Mouse (Mus musculus): ENCODE measurements around the gene Tbc1d8. TPM values are rescaled to one million over a fixed set of nuclear protein-coding genes. Genes with fewer than 3 reads are reported as not detected.
A peak's percentile ranks its signal among the peaks of the same experiment; 100 is the strongest.

Gene Tbc1d8
- polyA plus RNA-seq (2015; fragmentation: Nextera tagmentation; extraction: Ambion mirVana): 6.2 and 7.2 TPM in 2 replicates

DNA sequence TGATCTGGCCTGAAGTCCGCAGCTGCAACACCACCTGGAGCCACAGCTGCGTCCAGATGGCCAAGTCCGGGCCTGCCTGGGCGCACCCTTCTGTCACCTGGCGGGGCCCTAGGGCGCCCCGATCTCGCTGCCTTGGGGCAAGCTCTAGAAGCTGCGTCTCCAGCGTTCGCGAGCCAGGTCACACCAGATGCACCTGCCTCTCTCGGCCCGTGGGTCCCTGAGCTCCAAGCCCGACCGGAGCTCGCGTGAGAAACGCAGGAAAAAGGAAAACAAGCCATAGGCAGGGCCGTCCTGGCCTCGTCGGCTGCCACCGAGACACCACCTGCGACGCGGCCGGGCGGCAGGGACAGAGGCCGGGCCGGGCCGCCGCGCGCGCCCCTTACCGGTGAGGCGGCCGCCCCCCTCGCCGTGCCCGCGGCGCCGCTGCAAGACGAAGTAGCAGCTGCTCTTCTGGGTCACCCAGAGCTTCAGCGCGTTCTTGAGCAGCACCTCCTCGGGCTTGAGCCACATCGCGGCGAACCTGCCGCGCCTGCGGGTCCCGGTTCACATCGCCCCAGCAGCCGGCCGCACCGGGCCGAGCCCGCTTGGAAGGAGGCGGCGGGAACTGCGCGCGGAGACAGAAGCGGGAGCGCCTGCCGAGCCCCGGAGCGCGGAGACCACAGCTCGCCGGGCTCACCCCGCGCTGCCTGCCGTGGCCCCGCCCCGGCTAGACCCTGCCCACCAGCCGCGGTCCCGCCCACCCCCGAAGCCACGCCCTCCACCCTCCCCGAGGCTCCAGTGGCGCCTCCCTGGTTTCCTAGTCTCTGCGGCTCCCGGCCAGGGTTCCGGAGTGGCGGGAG, at the start of gene Tbc1d8:
TSS of gene Tbc1d8 (minus strand) at position 699 of the 839 bp plus-strand sequence.
- peak; percentile 94 for ATAC-seq (ENCODE audit: low read depth)
- Histone ChIP-seq H3K36me3 (ENCODE audit: control insufficient read depth, insufficient read depth) (no peaks in the 10 kb centered on the region; the same call in 1 of the 2 replicates), H3K27ac (ENCODE audit: low read length) (peak within 1 kb of the TSS; percentile 72), H3K4me3 (ENCODE audit: low read depth, low read length) (peak within 1 kb of the TSS; percentile 82), H3K4me2 (ENCODE audit: low read depth, low read length) (peak within 1 kb of the TSS; percentile 98), H3K9me3 (replicated peaks; ENCODE audit: control insufficient read depth, low read length) (no peaks in the 10 kb centered on the region), H3K4me1 (ENCODE audit: control insufficient read depth, low read depth, low read length) (peaks cover 28% of the 10 kb centered on the region), H3K27me3 (ENCODE audit: control insufficient read depth, insufficient read depth, low read depth, low read length) (no peaks in the 10 kb centered on the region), H3K9ac (ENCODE audit: low read depth, low read length) (peak within 1 kb of the TSS; percentile 83)
- under 1% methylated on average over 82 of the region's 90 CpGs for WGBS (ENCODE audit: insufficient replicate concordance)

- Histone ChIP-seq H3K27ac (ENCODE audit: low read length) (no peak overlapping the region), H3K9me3 (replicated peaks; ENCODE audit: control insufficient read depth, low read length) (no peaks in the 10 kb centered on the region), H3K27me3 (ENCODE audit: control insufficient read depth, insufficient read depth, low read depth, low read length) (no peaks in the 10 kb centered on the region), H3K4me1 (ENCODE audit: control insufficient read depth, low read depth, low read length) (peaks cover 3% of the 10 kb centered on the region), H3K4me2 (ENCODE audit: low read depth, low read length) (no peak overlapping the region), H3K36me3 (ENCODE audit: control insufficient read depth, insufficient read depth) (no peaks in the 10 kb centered on the region), H3K4me3 (ENCODE audit: low read depth, low read length) (no peak overlapping the region), H3K9ac (ENCODE audit: low read depth, low read length) (no peak overlapping the region)
- no peak for ATAC-seq (ENCODE audit: low read depth)
- WGBS (ENCODE audit: insufficient replicate concordance): 49% methylated on average over 6 of the region's 6 CpGs
These were observed 49.8 kb upstream of the Tbc1d8 start for GRCm38 (mm10) chr1:39528319-39528718.

- H3K4me2 ChIP-seq (ENCODE audit: low read depth, low read length): no peak overlapping the region
- no peaks in the 10 kb centered on the region for H3K9me3 ChIP-seq (replicated peaks; ENCODE audit: control insufficient read depth, low read length)
- no peak overlapping the region for H3K4me3 ChIP-seq (ENCODE audit: low read depth, low read length)
- no peak overlapping the region for H3K9ac ChIP-seq (ENCODE audit: low read depth, low read length)
- H3K27me3 ChIP-seq (ENCODE audit: control insufficient read depth, insufficient read depth, low read depth, low read length): no peaks in the 10 kb centered on the region
- 10% methylated on average over 7 of the region's 7 CpGs for WGBS (ENCODE audit: insufficient replicate concordance)
- H3K27ac ChIP-seq (ENCODE audit: low read length): no peak overlapping the region
- H3K4me1 ChIP-seq (ENCODE audit: control insufficient read depth, low read depth, low read length): peaks cover 3% of the 10 kb centered on the region
- ATAC-seq (ENCODE audit: low read depth): 0 out of 2 replicates have a peak, but pooled peaks have one; percentile 48
- H3K36me3 ChIP-seq (ENCODE audit: control insufficient read depth, insufficient read depth): no peaks in the 10 kb centered on the region
These were observed 48.9 kb upstream of the Tbc1d8 start for GRCm38 (mm10) chr1:39527432-39527831.

DNA sequence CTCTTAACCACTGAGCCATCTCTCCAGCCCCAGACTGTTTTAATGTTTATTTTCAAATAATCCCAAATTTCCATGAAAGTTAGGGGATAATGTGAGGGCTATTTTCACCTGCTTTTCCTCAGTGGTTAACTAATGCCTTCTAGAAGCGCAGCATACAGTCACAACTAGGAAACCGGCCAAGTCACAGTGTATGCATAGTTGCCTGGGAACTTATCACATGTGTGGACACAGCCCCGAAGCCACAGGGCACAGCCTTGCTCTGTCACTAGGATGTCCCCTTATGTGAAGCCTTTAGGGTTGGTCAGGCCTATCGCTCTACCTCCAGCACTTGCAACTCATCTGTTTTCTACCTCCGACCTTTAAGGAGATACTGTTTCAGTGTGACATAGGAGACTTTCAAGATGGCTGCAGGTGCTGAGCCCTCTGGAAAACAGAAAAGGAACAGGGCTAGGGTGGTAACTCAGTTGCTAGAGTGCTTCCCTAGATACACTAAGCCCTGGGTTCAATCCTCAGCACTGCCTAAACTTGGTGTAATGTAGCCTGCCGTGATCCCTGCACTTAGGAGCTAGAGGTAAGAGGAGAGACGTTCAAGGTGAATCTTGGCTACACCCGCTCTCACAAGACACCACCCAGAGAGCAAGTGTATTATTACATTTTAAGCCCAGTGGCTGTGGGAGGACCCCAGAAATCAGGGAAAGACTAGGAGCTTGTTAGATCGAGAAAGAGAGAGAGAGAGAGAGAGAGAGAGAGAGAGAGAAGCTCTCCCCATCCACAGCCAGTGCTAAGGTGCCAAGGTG, 48.0 kb upstream of the Tbc1d8 start:
- Histone ChIP-seq H3K4me1 (ENCODE audit: control insufficient read depth, low read depth, low read length) (peaks cover 3% of the 10 kb centered on the region), H3K4me3 (ENCODE audit: low read depth, low read length) (no peak overlapping the region), H3K9me3 (replicated peaks; ENCODE audit: control insufficient read depth, low read length) (no peaks in the 10 kb centered on the region), H3K27me3 (ENCODE audit: control insufficient read depth, insufficient read depth, low read depth, low read length) (no peaks in the 10 kb centered on the region), H3K27ac (ENCODE audit: low read length) (no peak overlapping the region), H3K4me2 (ENCODE audit: low read depth, low read length) (no peak overlapping the region), H3K9ac (ENCODE audit: low read depth, low read length) (no peak overlapping the region), H3K36me3 (ENCODE audit: control insufficient read depth, insufficient read depth) (no peaks in the 10 kb centered on the region)
- 60% methylated on average over 9 of the region's 9 CpGs for WGBS (ENCODE audit: insufficient replicate concordance)
- ATAC-seq (ENCODE audit: low read depth): no peak

DNA sequence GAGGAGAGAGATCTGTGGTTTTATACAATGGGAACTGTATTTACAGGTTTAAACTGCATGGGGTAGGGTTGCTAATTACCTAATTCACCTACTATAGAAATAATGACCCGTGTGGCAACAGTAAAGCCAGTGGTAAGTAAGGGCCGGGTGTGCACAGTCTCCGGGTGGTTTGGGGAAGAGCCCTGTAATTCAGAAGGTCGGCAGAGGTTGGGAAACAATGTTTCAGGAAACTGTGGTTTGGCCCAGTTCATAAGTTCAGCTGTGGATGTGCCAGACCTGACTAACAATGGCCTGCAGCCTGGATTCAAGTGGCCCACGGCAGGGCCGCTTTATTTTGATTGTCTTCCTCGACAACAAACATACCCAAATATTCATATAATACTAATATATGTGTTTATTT, 47.2 kb upstream of the Tbc1d8 start:
- Histone ChIP-seq H3K36me3 (ENCODE audit: control insufficient read depth, insufficient read depth) (no peaks in the 10 kb centered on the region), H3K4me2 (ENCODE audit: low read depth, low read length) (no peak overlapping the region), H3K9me3 (replicated peaks; ENCODE audit: control insufficient read depth, low read length) (no peaks in the 10 kb centered on the region), H3K9ac (ENCODE audit: low read depth, low read length) (no peak overlapping the region), H3K4me3 (ENCODE audit: low read depth, low read length) (no peak overlapping the region), H3K27me3 (ENCODE audit: control insufficient read depth, insufficient read depth, low read depth, low read length) (no peaks in the 10 kb centered on the region), H3K4me1 (ENCODE audit: control insufficient read depth, low read depth, low read length) (peaks cover 3% of the 10 kb centered on the region), H3K27ac (ENCODE audit: low read length) (no peak overlapping the region)
- WGBS (ENCODE audit: insufficient replicate concordance): 24% methylated on average over 7 of the region's 7 CpGs
- no peak for ATAC-seq (ENCODE audit: low read depth)

GRCm38 (mm10) chr1:39522519-39522918, 44.0 kb upstream of the Tbc1d8 start:
- no peak overlapping the region for H3K27ac ChIP-seq (ENCODE audit: low read length)
- 14% methylated on average over 5 of the region's 5 CpGs for WGBS (ENCODE audit: insufficient replicate concordance)
- H3K9ac ChIP-seq (ENCODE audit: low read depth, low read length): no peak overlapping the region
- H3K4me1 ChIP-seq (ENCODE audit: control insufficient read depth, low read depth, low read length): no peaks in the 10 kb centered on the region; the same call in 1 of the 2 replicates
- no peak for ATAC-seq (ENCODE audit: low read depth)
- no peak overlapping the region for H3K4me3 ChIP-seq (ENCODE audit: low read depth, low read length)
- no peak overlapping the region for H3K4me2 ChIP-seq (ENCODE audit: low read depth, low read length)
- H3K9me3 ChIP-seq (replicated peaks; ENCODE audit: control insufficient read depth, low read length): no peaks in the 10 kb centered on the region
- H3K27me3 ChIP-seq (ENCODE audit: control insufficient read depth, insufficient read depth, low read depth, low read length): no peaks in the 10 kb centered on the region
- H3K36me3 ChIP-seq (ENCODE audit: control insufficient read depth, insufficient read depth): no peaks in the 10 kb centered on the region

- no peaks in the 10 kb centered on the region for H3K27me3 ChIP-seq (ENCODE audit: control insufficient read depth, insufficient read depth, low read depth, low read length)
- H3K4me3 ChIP-seq (ENCODE audit: low read depth, low read length): no peak overlapping the region
- H3K4me2 ChIP-seq (ENCODE audit: low read depth, low read length): no peak overlapping the region
- H3K27ac ChIP-seq (ENCODE audit: low read length): no peak overlapping the region
- H3K4me1 ChIP-seq (ENCODE audit: control insufficient read depth, low read depth, low read length): no peaks in the 10 kb centered on the region
- WGBS (ENCODE audit: insufficient replicate concordance): 83% methylated on average over 7 of the region's 7 CpGs
- no peak overlapping the region for H3K9ac ChIP-seq (ENCODE audit: low read depth, low read length)
- ATAC-seq (ENCODE audit: low read depth): no peak
- no peaks in the 10 kb centered on the region for H3K36me3 ChIP-seq (ENCODE audit: control insufficient read depth, insufficient read depth)
- no peaks in the 10 kb centered on the region for H3K9me3 ChIP-seq (replicated peaks; ENCODE audit: control insufficient read depth, low read length)
These were observed 42.8 kb upstream of the Tbc1d8 start for GRCm38 (mm10) chr1:39521326-39521725.

- Histone ChIP-seq H3K36me3 (ENCODE audit: control insufficient read depth, insufficient read depth) (no peaks in the 10 kb centered on the region), H3K4me3 (ENCODE audit: low read depth, low read length) (no peak overlapping the region), H3K27me3 (ENCODE audit: control insufficient read depth, insufficient read depth, low read depth, low read length) (no peaks in the 10 kb centered on the region), H3K27ac (ENCODE audit: low read length) (no peak overlapping the region), H3K9ac (ENCODE audit: low read depth, low read length) (no peak overlapping the region), H3K4me2 (ENCODE audit: low read depth, low read length) (no peak overlapping the region), H3K4me1 (ENCODE audit: control insufficient read depth, low read depth, low read length) (no peaks in the 10 kb centered on the region), H3K9me3 (replicated peaks; ENCODE audit: control insufficient read depth, low read length) (no peaks in the 10 kb centered on the region)
- WGBS (ENCODE audit: insufficient replicate concordance): 70% methylated on average over 10 of the region's 10 CpGs
- 0 out of 2 replicates have a peak, but pooled peaks have one; percentile 19 for ATAC-seq (ENCODE audit: low read depth)
These were observed 36.9 kb upstream of the Tbc1d8 start for GRCm38 (mm10) chr1:39515303-39515991.
